Comparison of ENCODE assay signal across 9 mouse cellular contexts in genomic region chr1:14505741-14506140, GRCm38 (mm10).
DNase-seq lines count a peak whose midpoint lies in the region; ATAC-seq and TF ChIP-seq lines count a peak whose summit lies in the region.
"Had no signal": no experiment of that assay in that cellular context is flagged by ENCODE, and none has a peak within 500 bp of the region (broad histone marks: within the 10 kb centered on the region; RNA-seq: fewer than 3 reads in every experiment).

No protein-coding gene starts in this region.

- no peak overlapping the region for H3K27ac ChIP-seq in heart, embryonic 15.5 days
- H3K27ac ChIP-seq in stomach, embryonic 15.5 days, result no peak overlapping the region
- no peak overlapping the region for H3K27ac ChIP-seq in stomach, postnatal 0 days (replicated peaks)
- H3K27ac ChIP-seq in limb, embryonic 10.5 days, result no peak overlapping the region
- H3K27ac ChIP-seq in liver, embryonic 11.5 days (ENCODE audit: low read depth, low read length), result no peak overlapping the region
- H3K27ac ChIP-seq in thymus, adult 2 months (ENCODE audit: control insufficient read depth, insufficient read depth, low read length), result no peak overlapping the region

- WGBS in heart, embryonic 15.5 days, result 4% methylated on average over 6 of the region's 6 CpGs
- WGBS in stomach, embryonic 15.5 days, result 12% methylated on average over 6 of the region's 6 CpGs
- WGBS in stomach, postnatal 0 days, result 7% methylated on average over 6 of the region's 6 CpGs
- 5% methylated on average over 6 of the region's 6 CpGs for WGBS in limb, embryonic 10.5 days
- WGBS in liver, embryonic 11.5 days, result 6% methylated on average over 6 of the region's 6 CpGs
- 12% methylated on average over 6 of the region's 6 CpGs for WGBS in thymus, adult 2 months

- no peak overlapping the region for H3K9ac ChIP-seq in heart, embryonic 15.5 days
- H3K9ac ChIP-seq in stomach, embryonic 15.5 days, result no peak overlapping the region
- no peak overlapping the region for H3K9ac ChIP-seq in stomach, postnatal 0 days (ENCODE audit: low read length)
- H3K9ac ChIP-seq in liver, embryonic 11.5 days (ENCODE audit: low read depth, low read length), result no peak overlapping the region

- no peak for TF ChIP-seq POLR2A in thymus, adult 2 months (IDR thresholded peaks at IDR 0.05; ENCODE audit: control insufficient read depth, extremely low read depth, insufficient read depth, low read length, poor library complexity)

- H3K4me3 ChIP-seq in heart, embryonic 15.5 days, result peak overlapping the region; percentile 51
- no peak overlapping the region; the same call in 1 of the 2 replicates for H3K4me3 ChIP-seq in stomach, embryonic 15.5 days (replicated peaks)
- no peak overlapping the region for H3K4me3 ChIP-seq in stomach, postnatal 0 days (ENCODE audit: low read depth, low read length)
- peak overlapping the region; percentile 57 for H3K4me3 ChIP-seq in limb, embryonic 10.5 days
- H3K4me3 ChIP-seq in liver, embryonic 11.5 days (ENCODE audit: low read depth, low read length), result no peak overlapping the region
- H3K4me3 ChIP-seq in thymus, adult 2 months (ENCODE audit: control insufficient read depth, insufficient read depth, low read length), result no peak overlapping the region

- peaks cover 72% of the 10 kb centered on the region for H3K27me3 ChIP-seq in heart, embryonic 15.5 days
- peaks cover 52% of the 10 kb centered on the region for H3K27me3 ChIP-seq in stomach, embryonic 15.5 days (replicated peaks)
- peaks cover 15% of the 10 kb centered on the region for H3K27me3 ChIP-seq in stomach, postnatal 0 days (ENCODE audit: control insufficient read depth, insufficient read depth, low read length)
- peaks cover 49% of the 10 kb centered on the region for H3K27me3 ChIP-seq in limb, embryonic 10.5 days (ENCODE audit: low read depth, poor library complexity, severe bottlenecking)
- H3K27me3 ChIP-seq in liver, embryonic 11.5 days (replicated peaks; ENCODE audit: control insufficient read depth, insufficient read depth, low read length), result peaks cover 65% of the 10 kb centered on the region
- peaks cover 7% of the 10 kb centered on the region for H3K27me3 ChIP-seq in thymus, adult 2 months (ENCODE audit: control insufficient read depth, insufficient read depth, low read length)

- TF ChIP-seq EP300 in stomach, postnatal 0 days (optimal IDR thresholded peaks at IDR 0.05), result no peak

- intact Hi-C loops in heart, postnatal 10 days (cut with DNase I), result no loop called here

- peaks cover 10% of the 10 kb centered on the region for H3K4me1 ChIP-seq in heart, embryonic 15.5 days (replicated peaks)
- peaks cover 13% of the 10 kb centered on the region for H3K4me1 ChIP-seq in stomach, embryonic 15.5 days
- peaks cover 6% of the 10 kb centered on the region; the same call in 1 of the 2 replicates for H3K4me1 ChIP-seq in stomach, postnatal 0 days (replicated peaks; ENCODE audit: control insufficient read depth, insufficient read depth)
- H3K4me1 ChIP-seq in limb, embryonic 10.5 days, result peaks cover 60% of the 10 kb centered on the region
- H3K4me1 ChIP-seq in liver, embryonic 11.5 days (replicated peaks; ENCODE audit: control insufficient read depth, insufficient read depth, low read length), result no peaks in the 10 kb centered on the region
- H3K4me1 ChIP-seq in thymus, adult 2 months (replicated peaks; ENCODE audit: control insufficient read depth, insufficient read depth, low read length), result no peaks in the 10 kb centered on the region

- no peak for TF ChIP-seq CTCF in stomach, postnatal 0 days (IDR thresholded peaks at IDR 0.05; ENCODE audit: low read depth)
- TF ChIP-seq CTCF in thymus, adult 2 months (IDR thresholded peaks at IDR 0.05; ENCODE audit: borderline replicate concordance, control insufficient read depth, extremely low read depth, insufficient read depth, low read length, poor library complexity), result no peak

- H3K9me3 ChIP-seq in heart, embryonic 15.5 days (replicated peaks), result no peaks in the 10 kb centered on the region
- H3K9me3 ChIP-seq in stomach, embryonic 15.5 days, result no peaks in the 10 kb centered on the region
- no peaks in the 10 kb centered on the region for H3K9me3 ChIP-seq in stomach, postnatal 0 days (ENCODE audit: control insufficient read depth, low read length)
- no peaks in the 10 kb centered on the region for H3K9me3 ChIP-seq in limb, embryonic 10.5 days (replicated peaks)
- no peaks in the 10 kb centered on the region for H3K9me3 ChIP-seq in liver, embryonic 11.5 days (ENCODE audit: control insufficient read depth, low read length)

- no peaks in the 10 kb centered on the region for H3K36me3 ChIP-seq in heart, embryonic 15.5 days
- no peaks in the 10 kb centered on the region for H3K36me3 ChIP-seq in stomach, embryonic 15.5 days
- no peaks in the 10 kb centered on the region for H3K36me3 ChIP-seq in stomach, postnatal 0 days (ENCODE audit: control insufficient read depth, insufficient read depth, low read length)
- H3K36me3 ChIP-seq in limb, embryonic 10.5 days, result no peaks in the 10 kb centered on the region
- H3K36me3 ChIP-seq in liver, embryonic 11.5 days (ENCODE audit: control insufficient read depth, insufficient read depth, low read length), result no peaks in the 10 kb centered on the region
- H3K36me3 ChIP-seq in thymus, adult 2 months (ENCODE audit: control insufficient read depth, insufficient read depth, low read length), result no peaks in the 10 kb centered on the region

- H3K4me2 ChIP-seq in heart, embryonic 15.5 days, result peak overlapping the region; percentile 86
- H3K4me2 ChIP-seq in stomach, embryonic 15.5 days, result peak overlapping the region; percentile 84; the same call in 1 of the 2 replicates
- H3K4me2 ChIP-seq in stomach, postnatal 0 days (replicated peaks; ENCODE audit: low read depth), result no peak overlapping the region
- no peak overlapping the region for H3K4me2 ChIP-seq in liver, embryonic 11.5 days

- ATAC-seq in heart, embryonic 15.5 days (replicated peaks; ENCODE audit: insufficient number of reproducible peaks, insufficient read depth, low FRiP score, low read depth), result no peak
- ATAC-seq in stomach, embryonic 15.5 days (ENCODE audit: insufficient read depth, low FRiP score, low read depth), result no peak
- no peak for ATAC-seq in stomach, postnatal 0 days (ENCODE audit: low FRiP score, low TSS enrichment)
- ATAC-seq in liver, embryonic 11.5 days (replicated peaks; ENCODE audit: low FRiP score), result no peak

- no peak for DNase-seq in heart, postnatal 10 days
- DNase-seq in stomach, postnatal 0 days (ENCODE audit: low spot score), result no peak
- DNase-seq in limb, embryonic 10.5 days (ENCODE audit: low spot score), result no peak
- DNase-seq in cerebellum, adult 9-11 months, result no peak
- no peak for DNase-seq in liver, embryonic 11.5 days (ENCODE audit: low spot score)
- DNase-seq in thymus, adult 2 months, result no peak
- DNase-seq: right cerebral cortex, adult 18-20 months had no signal

Comparison
In these comparisons a context has a peak if more than half of its experiments do, and no peak if none do; other contexts are left out.
1. H3K4me2 ChIP-seq: peak in heart, embryonic 15.5 days (single experiment) and stomach, embryonic 15.5 days (single experiment); none in stomach, postnatal 0 days (single experiment) and liver, embryonic 11.5 days (single experiment).
2. H3K4me3 ChIP-seq: peak in heart, embryonic 15.5 days (single experiment) and limb, embryonic 10.5 days (single experiment); none in stomach, embryonic 15.5 days (single experiment), stomach, postnatal 0 days (single experiment), liver, embryonic 11.5 days (single experiment) and thymus, adult 2 months (single experiment).